Mouse (Mus musculus) erythroblast, embryonic 14.5 days (primary cell): Measurements from ENCODE around the gene Ntsr2. TPM values are rescaled to one million over a fixed set of nuclear protein-coding genes. Genes with fewer than 3 reads are reported as not detected.
"Not testable (repeated sequence)": the region's sequence is repeated elsewhere in the genome, so short reads cannot be mapped to it uniquely, and the experiment has no call there.

Experiments
- H3K27me3 ChIP-seq: 2 replicates; pipeline ENCODE4 v1.6.1; 2012; ENCODE audit warnings: inconsistent platforms; ENCODE audit not compliant: control insufficient read depth
- H3K36me3 ChIP-seq: 2 replicates; pipeline ENCODE4 v1.6.1; 2012; ENCODE audit warnings: mild to moderate bottlenecking, inconsistent platforms; ENCODE audit not compliant: control insufficient read depth
- H3K4me1 ChIP-seq: 2 replicates; pipeline ENCODE4 v1.6.1; 2012; ENCODE audit warnings: inconsistent platforms; ENCODE audit not compliant: control insufficient read depth
- H3K4me3 ChIP-seq: replicated peaks from 2 replicates; pipeline ENCODE3; 2012; ENCODE audit warnings: moderate library complexity, mild to moderate bottlenecking, inconsistent platforms
- H3K9me3 ChIP-seq: 2 replicates; pipeline ENCODE4 v1.6.1; 2012; ENCODE audit warnings: low read length, inconsistent platforms, mixed read lengths; ENCODE audit not compliant: control insufficient read depth
- GATA1 ChIP-seq: IDR thresholded peaks from 2 replicates; pipeline ENCODE4 v1.6.1; 2012; ENCODE audit warnings: low read length, inconsistent platforms, mixed read lengths
- TAL1 ChIP-seq: IDR thresholded peaks from 3 replicates; pipeline ENCODE4 v1.6.1; 2012; ENCODE audit warnings: low read length, inconsistent platforms, mixed read lengths
- polyA plus RNA-seq: library from polyadenylated mRNA; stranded (reverse); fragments of >175 nt; gene quantifications from 2 replicates; pipeline ENCODE4 v1.2.3, GENCODE M21; 2012

Ntsr2 gene
- polyA plus RNA-seq, 1 experiment: not detected

GRCm38 (mm10) chr12:16665022-16665421 lies 11.8 kb downstream of the Ntsr2 start:
- no peaks in the 10 kb centered on the region for H3K4me1 ChIP-seq
- H3K27me3 ChIP-seq: no peaks in the 10 kb centered on the region
- H3K4me3 ChIP-seq: no peak overlapping the region
- no peaks in the 10 kb centered on the region for H3K9me3 ChIP-seq
- H3K36me3 ChIP-seq: no peaks in the 10 kb centered on the region
- TF ChIP-seq GATA1 (no peak), TAL1 (no peak)

GRCm38 (mm10) chr12:16669176-16669575 lies 16.0 kb downstream of the Ntsr2 start:
- no peaks in the 10 kb centered on the region for H3K4me1 ChIP-seq
- no peaks in the 10 kb centered on the region for H3K27me3 ChIP-seq
- no peak for TF ChIP-seq GATA1
- TF ChIP-seq TAL1: no peak
- H3K4me3 ChIP-seq: no peak overlapping the region
- no peaks in the 10 kb centered on the region for H3K9me3 ChIP-seq
- no peaks in the 10 kb centered on the region; the same call in 1 of the 2 replicates for H3K36me3 ChIP-seq

DNA sequence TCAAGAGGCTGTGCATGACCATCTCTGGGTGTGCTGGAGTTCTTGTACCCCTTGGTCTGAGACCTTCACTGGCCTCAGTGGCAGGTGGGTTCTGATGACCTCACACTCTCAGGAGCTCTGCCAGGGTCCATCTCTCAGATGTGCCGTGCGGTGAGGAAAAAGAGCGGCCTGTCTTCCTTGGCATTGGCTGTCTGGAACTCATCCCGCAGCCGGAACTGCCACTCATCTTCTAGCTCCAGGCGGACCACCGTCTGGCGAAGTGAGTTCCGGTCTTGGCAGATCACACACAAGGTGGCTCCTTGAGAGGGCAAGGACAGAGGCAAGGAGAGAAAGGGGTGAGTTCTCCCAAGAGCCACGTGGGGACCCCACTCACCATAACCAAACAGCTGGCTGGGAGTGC lies 19.1 kb downstream of the Ntsr2 start:
- H3K4me1 ChIP-seq: no peaks in the 10 kb centered on the region
- no peaks in the 10 kb centered on the region for H3K27me3 ChIP-seq
- TF ChIP-seq GATA1 (no peak), TAL1 (no peak)
- no peaks in the 10 kb centered on the region; the same call in 1 of the 2 replicates for H3K36me3 ChIP-seq
- no peak overlapping the region for H3K4me3 ChIP-seq
- H3K9me3 ChIP-seq: no peaks in the 10 kb centered on the region

DNA sequence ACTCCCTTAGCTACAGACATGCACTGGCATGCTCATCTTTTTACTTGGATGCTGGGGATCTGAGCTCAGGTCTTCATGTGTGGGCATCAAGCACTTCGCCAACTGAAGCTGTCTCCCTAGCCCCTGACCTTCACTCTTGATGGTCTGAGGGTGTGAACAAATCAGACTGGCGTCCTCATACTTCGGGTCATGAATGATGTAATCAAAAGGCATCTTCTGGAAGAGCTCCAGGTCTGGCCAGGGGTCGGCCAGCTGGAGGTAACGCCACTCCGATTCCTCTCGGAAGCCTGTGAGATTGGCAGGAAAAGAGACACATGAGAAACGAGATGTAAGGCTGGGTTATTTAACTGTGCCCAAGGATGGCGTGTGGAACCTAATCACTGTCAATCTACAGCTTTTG lies 37.4 kb downstream of the Ntsr2 start:
- no peaks in the 10 kb centered on the region for H3K9me3 ChIP-seq
- H3K4me3 ChIP-seq: no peak overlapping the region
- no peaks in the 10 kb centered on the region for H3K27me3 ChIP-seq
- no peaks in the 10 kb centered on the region for H3K4me1 ChIP-seq
- no peak for TF ChIP-seq TAL1
- no peak for TF ChIP-seq GATA1
- H3K36me3 ChIP-seq: no peaks in the 10 kb centered on the region; the same call in 1 of the 2 replicates

DNA sequence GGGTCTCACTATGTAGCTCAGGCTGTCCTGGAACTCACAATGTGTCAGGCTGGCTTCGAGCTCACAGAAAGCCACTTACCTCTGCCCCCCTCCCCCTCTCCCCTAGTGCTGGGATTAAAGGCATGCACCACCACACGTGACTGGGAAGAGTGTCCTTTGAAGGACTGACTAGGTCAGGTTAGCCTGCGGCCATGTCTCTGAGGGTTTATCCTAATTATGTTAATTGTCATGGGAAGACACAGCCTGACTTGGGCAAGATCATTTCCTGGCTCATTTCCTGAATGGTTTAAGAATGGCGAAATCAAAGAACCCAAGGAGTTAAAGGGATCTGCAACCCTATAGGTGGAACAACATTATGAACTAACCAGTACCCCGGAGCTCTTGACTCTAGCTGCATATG lies 41.6 kb downstream of the Ntsr2 start:
- Histone ChIP-seq H3K9me3 (no peaks in the 10 kb centered on the region), H3K27me3 (no peaks in the 10 kb centered on the region), H3K36me3 (peaks cover 3% of the 10 kb centered on the region; the same call in 1 of the 2 replicates), H3K4me1 (no peaks in the 10 kb centered on the region), H3K4me3 (no peak overlapping the region)
- TF ChIP-seq TAL1 (no peak), GATA1 (no peak)

DNA sequence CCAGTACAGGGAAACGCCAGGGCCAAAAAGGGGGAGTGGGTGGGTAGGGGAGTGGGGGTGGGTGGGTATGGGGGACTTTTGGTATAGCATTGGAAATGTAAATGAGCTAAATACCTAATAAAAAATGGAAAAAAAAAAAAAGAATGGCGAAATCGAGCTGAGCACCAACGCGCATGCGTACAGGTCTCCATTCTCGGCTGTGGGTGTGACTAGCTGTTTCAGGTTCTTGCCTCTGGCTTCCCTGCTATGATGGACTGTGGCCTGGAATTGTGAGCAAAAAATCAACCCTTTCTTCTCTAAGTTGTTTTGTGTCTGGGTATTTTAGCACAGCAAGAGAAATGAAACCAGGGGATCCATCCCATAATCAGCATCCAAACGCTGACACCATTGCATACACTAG lies 42.1 kb downstream of the Ntsr2 start:
- H3K36me3 ChIP-seq, H3K27me3 ChIP-seq, H3K4me1 ChIP-seq, H3K4me3 ChIP-seq, H3K9me3 ChIP-seq: not testable (repeated sequence)

- no peak for TF ChIP-seq GATA1
- Histone ChIP-seq H3K4me1 (no peaks in the 10 kb centered on the region), H3K9me3 (no peaks in the 10 kb centered on the region), H3K27me3 (no peaks in the 10 kb centered on the region), H3K36me3 (peaks cover 3% of the 10 kb centered on the region; the same call in 1 of the 2 replicates), H3K4me3 (no peak overlapping the region)
Measured at GRCm38 (mm10) chr12:16696146-16696545, 43.0 kb downstream of the Ntsr2 start.

- Histone ChIP-seq H3K4me1 (no peaks in the 10 kb centered on the region), H3K36me3 (peaks cover 3% of the 10 kb centered on the region; the same call in 1 of the 2 replicates), H3K9me3 (no peaks in the 10 kb centered on the region), H3K27me3 (no peaks in the 10 kb centered on the region), H3K4me3 (no peak overlapping the region)
- no peak for TF ChIP-seq GATA1
- no peak for TF ChIP-seq TAL1
Measured at GRCm38 (mm10) chr12:16698691-16699090, 45.5 kb downstream of the Ntsr2 start.

Other genes starting within 250 kb of the Ntsr2 start
- 0.02 and 0.03 TPM in 2 replicates for gene Lpin1, start 42.4 kb upstream of the Ntsr2 start, polyA plus RNA-seq
- 0.01 TPM in 1 of 2 replicates, not detected in the other for gene Greb1, start 147.5 kb downstream of the Ntsr2 start, polyA plus RNA-seq
- 0.53 and 0.67 TPM in 2 replicates for gene E2f6, start 157.6 kb downstream of the Ntsr2 start, polyA plus RNA-seq
- gene Rock2, start 241.5 kb downstream of the Ntsr2 start, polyA plus RNA-seq: 0.10 and 0.12 TPM in 2 replicates